Mouse (Mus musculus) heart, embryonic 12.5 days (tissue): Measurements from ENCODE around the gene Ppp2r5d. TPM values are rescaled to one million over a fixed set of nuclear protein-coding genes. Genes with fewer than 3 reads are reported as not detected.

Experiments
- ATAC-seq: fragments of 200-750 bp; cut with Nextera tagmentation; 2 replicates; pipeline ENCODE4 v1.8.0; 2017; ENCODE audit warnings: moderate TSS enrichment, moderate library complexity; ENCODE audit not compliant: insufficient number of reproducible peaks, low FRiP score
- H3K27ac ChIP-seq: fragments of 300-500 bp; sonication (generic); 2 replicates; pipeline ENCODE4 v1.5.1; 2016; ENCODE audit warnings: mild to moderate bottlenecking, moderate library complexity; ENCODE audit not compliant: poor library complexity, severe bottlenecking
- H3K27me3 ChIP-seq: fragments of 300-500 bp; sonication (generic); replicated peaks from 2 replicates; pipeline ENCODE4 v1.6.1; 2016; ENCODE audit warnings: mild to moderate bottlenecking, moderate library complexity
- H3K36me3 ChIP-seq: fragments of 300-500 bp; sonication (generic); 2 replicates; pipeline ENCODE4 v1.6.1; 2016; ENCODE audit warnings: mild to moderate bottlenecking, moderate library complexity
- H3K4me1 ChIP-seq: fragments of 300-500 bp; sonication (generic); replicated peaks from 2 replicates; pipeline ENCODE4 v1.6.1; 2016; ENCODE audit warnings: mild to moderate bottlenecking
- H3K4me2 ChIP-seq: fragments of 300-500 bp; sonication (generic); 2 replicates; pipeline ENCODE4 v1.6.1; 2016; ENCODE audit warnings: mild to moderate bottlenecking, moderate library complexity
- H3K4me3 ChIP-seq: fragments of 300-500 bp; sonication (generic); 2 replicates; pipeline ENCODE4 v1.5.1; 2016; ENCODE audit warnings: mild to moderate bottlenecking
- H3K9ac ChIP-seq: fragments of 300-500 bp; sonication (generic); 2 replicates; pipeline ENCODE4 v1.6.1; 2016; ENCODE audit warnings: mild to moderate bottlenecking, moderate library complexity
- H3K9me3 ChIP-seq: fragments of 300-500 bp; sonication (generic); replicated peaks from 2 replicates; pipeline ENCODE4 v1.6.1; 2016; ENCODE audit warnings: mild to moderate bottlenecking, moderate library complexity
- WGBS: fragments of 180-500 bp; shearing (Covaris S2); methylation state at CpG from one replicate; pipeline ENCODE4 v1.1.7; 2016; 5-methylcytosine and 5-hydroxymethylcytosine counted together
- polyA plus RNA-seq: library from polyadenylated mRNA; unstranded; fragments of >200 nt; fragmentation: Nextera tagmentation; extraction: Ambion mirVana; gene quantifications from 2 replicates; pipeline ENCODE4 v1.2.1, GENCODE M21; 2016

The Ppp2r5d gene
- polyA plus RNA-seq, 1 experiment from 2014 or later, result 62.8 TPM

- WGBS, result 92% methylated on average over 11 of the region's 11 CpGs
- ATAC-seq, result no peak
- no peak overlapping the region for H3K9ac ChIP-seq
- H3K27ac ChIP-seq, result no peak overlapping the region
- peaks cover 17% of the 10 kb centered on the region for H3K4me1 ChIP-seq
- H3K36me3 ChIP-seq, result peaks cover 43% of the 10 kb centered on the region
- H3K27me3 ChIP-seq, result no peaks in the 10 kb centered on the region
- H3K9me3 ChIP-seq, result no peaks in the 10 kb centered on the region
- H3K4me3 ChIP-seq, result no peak overlapping the region
- H3K4me2 ChIP-seq, result no peak overlapping the region
Measured at GRCm38 (mm10) chr17:46714756-46715481, 10.0 kb upstream of the Ppp2r5d start.

DNA sequence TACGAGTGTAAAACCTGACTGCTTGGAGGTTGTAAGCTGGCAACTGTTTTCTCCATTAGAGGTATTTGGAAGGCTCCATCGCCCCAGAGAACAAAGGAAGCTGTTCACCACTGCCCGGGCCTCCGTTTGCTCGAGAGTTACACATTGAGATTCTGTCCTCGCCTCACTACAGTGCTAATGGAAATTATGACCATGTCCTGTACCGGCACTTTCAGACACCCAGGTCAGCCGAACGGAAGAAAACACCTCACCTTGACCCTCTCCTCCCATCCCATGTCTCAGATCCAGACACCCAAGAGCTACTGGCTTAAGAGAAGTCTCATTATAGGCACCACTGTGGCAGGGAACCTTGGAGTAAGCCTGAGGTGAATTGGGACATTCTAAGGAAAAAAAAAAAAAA, 8.9 kb upstream of the Ppp2r5d start:
- H3K36me3 ChIP-seq, result peaks cover 43% of the 10 kb centered on the region
- H3K4me1 ChIP-seq, result peaks cover 17% of the 10 kb centered on the region
- no peak for ATAC-seq
- WGBS, result 90% methylated on average over 9 of the region's 9 CpGs
- H3K4me2 ChIP-seq, result no peak overlapping the region
- H3K27me3 ChIP-seq, result no peaks in the 10 kb centered on the region
- no peak overlapping the region for H3K9ac ChIP-seq
- no peaks in the 10 kb centered on the region for H3K9me3 ChIP-seq
- no peak overlapping the region for H3K27ac ChIP-seq
- no peak overlapping the region for H3K4me3 ChIP-seq

- Histone ChIP-seq H3K27ac (no peak overlapping the region), H3K4me2 (peak overlapping the region; percentile 96), H3K36me3 (peaks cover 38% of the 10 kb centered on the region), H3K27me3 (no peaks in the 10 kb centered on the region), H3K9me3 (no peaks in the 10 kb centered on the region), H3K4me3 (peak overlapping the region; percentile 97), H3K9ac (peak overlapping the region; percentile 97), H3K4me1 (peaks cover 17% of the 10 kb centered on the region)
- no peak for ATAC-seq
- 52% methylated on average over 7 of the region's 7 CpGs for WGBS
Measured at GRCm38 (mm10) chr17:46712442-46712841, 7.5 kb upstream of the Ppp2r5d start.

DNA sequence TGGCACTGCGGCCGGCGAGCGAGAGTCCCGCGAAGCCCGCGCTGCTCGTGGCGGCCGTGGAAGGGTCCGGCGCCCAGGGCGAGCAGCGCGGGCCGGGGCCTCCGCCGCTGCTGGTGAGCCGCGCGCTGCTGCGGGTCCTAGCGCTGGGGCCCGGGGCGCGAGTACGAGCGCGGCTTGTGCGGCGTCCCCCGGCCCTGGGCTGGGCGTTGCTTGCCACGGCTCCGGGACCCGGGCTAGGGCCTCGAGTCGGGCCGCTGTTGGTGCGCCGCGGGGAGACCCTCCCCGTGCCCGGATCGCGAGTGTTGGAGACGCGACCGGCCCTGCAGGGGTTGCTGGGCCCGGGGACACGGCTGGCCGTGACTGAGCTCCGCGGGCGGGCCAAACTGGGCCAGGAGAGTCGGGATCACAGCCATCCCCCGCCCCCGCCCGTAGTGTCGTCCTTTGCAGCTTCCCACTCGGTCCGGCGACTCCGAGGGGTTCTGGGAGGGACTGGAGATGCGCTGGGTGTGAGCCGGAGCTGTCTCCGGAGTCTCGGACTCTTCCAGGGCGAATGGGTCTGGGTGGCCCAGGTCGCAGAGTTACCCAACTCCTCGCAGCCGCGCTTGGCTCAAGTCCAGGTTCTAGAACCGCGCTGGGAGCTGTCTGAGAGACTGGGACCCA, 6.8 kb upstream of the Ppp2r5d start:
- Histone ChIP-seq H3K27me3 (no peaks in the 10 kb centered on the region), H3K4me1 (peaks cover 17% of the 10 kb centered on the region), H3K36me3 (peaks cover 33% of the 10 kb centered on the region), H3K9me3 (no peaks in the 10 kb centered on the region), H3K9ac (peak overlapping the region; percentile 97), H3K4me3 (peak overlapping the region; percentile 97), H3K4me2 (peak overlapping the region; percentile 96), H3K27ac (peak overlapping the region; percentile 61)
- under 1% methylated on average over 76 of the region's 76 CpGs for WGBS
- ATAC-seq, result peak; percentile 54

GRCm38 (mm10) chr17:46710959-46711597, 6.2 kb upstream of the Ppp2r5d start, which contains the start of gene Pex6:
Gene Pex6, plus strand, starts transcription at chr17:46711463.
- peak; percentile 88 for ATAC-seq
- H3K4me1 ChIP-seq, result peaks cover 19% of the 10 kb centered on the region
- H3K4me2 ChIP-seq, result peak within 1 kb of the TSS; percentile 96
- H3K27me3 ChIP-seq, result no peaks in the 10 kb centered on the region
- H3K27ac ChIP-seq, result peak within 1 kb of the TSS; percentile 61
- WGBS, result 7% methylated on average over 36 of the region's 36 CpGs
- no peaks in the 10 kb centered on the region for H3K9me3 ChIP-seq
- H3K9ac ChIP-seq, result peak within 1 kb of the TSS; percentile 97
- peaks cover 27% of the 10 kb centered on the region for H3K36me3 ChIP-seq
- peak within 1 kb of the TSS; percentile 97 for H3K4me3 ChIP-seq

DNA sequence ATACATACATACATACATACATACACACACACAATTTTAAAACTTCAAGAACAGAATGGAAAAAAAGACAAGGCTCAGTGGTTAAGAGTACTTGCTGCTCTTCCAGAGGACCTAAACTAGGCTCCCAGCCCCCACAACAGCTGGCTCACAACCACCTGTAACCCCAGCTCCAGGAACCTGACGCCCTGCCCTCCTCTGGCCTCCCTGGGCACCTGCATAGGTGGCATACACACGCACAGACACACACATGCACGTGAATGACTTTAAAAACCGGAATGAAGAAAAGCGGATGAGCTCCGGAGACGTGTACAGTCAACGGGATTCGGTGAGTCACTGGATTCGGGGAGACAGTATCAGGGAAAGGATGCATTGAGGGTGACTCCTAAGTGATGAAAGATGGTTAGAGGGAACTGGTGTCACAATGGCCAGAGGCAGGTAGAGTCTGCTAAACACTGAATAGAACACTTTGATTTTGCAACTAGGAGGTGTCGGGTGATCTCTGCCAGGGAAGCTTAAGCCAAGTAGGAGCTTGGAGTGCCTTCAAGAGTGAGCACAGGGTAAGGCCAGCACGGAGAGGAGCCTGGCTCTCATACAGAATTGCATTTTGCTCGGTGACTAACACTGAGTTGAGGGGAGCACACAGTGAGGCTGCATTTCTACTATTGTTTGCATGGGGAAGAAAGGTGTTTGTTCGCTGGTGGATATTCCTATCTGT, 1.6 kb upstream of the Ppp2r5d start:
- Histone ChIP-seq H3K36me3 (no peaks in the 10 kb centered on the region), H3K27me3 (no peaks in the 10 kb centered on the region), H3K9ac (no peak overlapping the region), H3K4me3 (no peak overlapping the region), H3K4me1 (peaks cover 36% of the 10 kb centered on the region), H3K27ac (no peak overlapping the region), H3K9me3 (no peaks in the 10 kb centered on the region), H3K4me2 (no peak overlapping the region)
- ATAC-seq, result no peak
- 78% methylated on average over 14 of the region's 14 CpGs for WGBS

DNA sequence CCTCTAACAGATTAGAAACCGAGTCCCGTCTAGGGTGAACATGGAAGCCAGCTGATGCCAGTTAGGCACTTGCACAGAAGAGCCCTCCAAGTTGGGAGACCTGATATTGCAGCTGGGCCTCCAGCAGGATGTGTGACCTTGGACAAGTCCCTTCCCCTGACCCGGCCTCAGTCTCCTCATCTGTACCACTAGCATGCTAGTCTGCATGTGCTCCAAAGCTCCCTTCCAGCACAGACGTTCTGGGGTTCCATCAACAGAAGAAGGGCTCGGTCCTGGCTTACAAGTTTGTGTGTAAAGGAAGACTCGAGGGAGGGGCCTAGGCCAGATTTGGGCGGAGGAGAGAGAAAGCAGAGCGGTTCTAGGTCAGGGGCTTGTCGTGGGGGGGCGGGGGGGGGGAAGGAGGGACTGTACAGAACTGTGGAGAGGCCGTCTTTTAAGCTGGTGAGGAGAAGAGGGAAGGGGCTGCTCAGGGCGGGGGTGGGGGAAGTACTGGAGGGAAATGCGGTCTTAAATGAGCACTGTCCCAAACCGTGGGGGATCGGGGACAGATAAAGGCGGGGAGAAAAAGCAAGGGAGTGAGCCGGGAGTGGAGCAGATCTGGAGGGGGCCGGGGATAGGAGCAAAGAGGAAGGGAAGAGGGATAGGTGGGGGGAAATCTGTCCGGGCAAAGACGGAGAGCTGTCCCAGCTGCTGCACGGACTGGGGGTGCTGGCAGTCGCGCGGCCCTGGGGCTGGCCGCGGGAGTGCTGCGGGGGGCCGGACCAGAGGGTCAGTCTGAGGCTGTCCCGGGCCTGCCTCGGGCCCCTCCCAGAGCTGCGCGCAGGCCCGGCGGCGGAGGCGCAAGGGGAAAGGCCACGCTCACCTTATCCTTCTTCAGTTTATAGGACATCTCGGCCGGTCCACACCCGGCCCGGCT, 682 bp downstream of the Ppp2r5d start:
- peak overlapping the region; percentile 89 for H3K27ac ChIP-seq
- peak overlapping the region; percentile 94 for H3K4me2 ChIP-seq
- peaks cover 41% of the 10 kb centered on the region for H3K4me1 ChIP-seq
- H3K27me3 ChIP-seq, result no peaks in the 10 kb centered on the region
- peak; percentile 79 for ATAC-seq
- H3K4me3 ChIP-seq, result peak overlapping the region; percentile 88
- peaks cover 7% of the 10 kb centered on the region for H3K36me3 ChIP-seq
- peak overlapping the region; percentile 92 for H3K9ac ChIP-seq
- 4% methylated on average over 39 of the region's 41 CpGs for WGBS
- no peaks in the 10 kb centered on the region for H3K9me3 ChIP-seq

- peak overlapping the region; percentile 94; the same call in 1 of the 2 replicates for H3K4me2 ChIP-seq
- peak overlapping the region; percentile 92; the same call in 1 of the 2 replicates for H3K9ac ChIP-seq
- H3K4me1 ChIP-seq, result peaks cover 41% of the 10 kb centered on the region
- no peaks in the 10 kb centered on the region for H3K9me3 ChIP-seq
- 81% methylated on average over 5 of the region's 5 CpGs for WGBS
- H3K36me3 ChIP-seq, result peaks cover 22% of the 10 kb centered on the region
- no peak for ATAC-seq
- no peak overlapping the region for H3K4me3 ChIP-seq
- H3K27me3 ChIP-seq, result no peaks in the 10 kb centered on the region
- H3K27ac ChIP-seq, result no peak overlapping the region
Measured at GRCm38 (mm10) chr17:46702506-46702905, 2.4 kb downstream of the Ppp2r5d start.

DNA sequence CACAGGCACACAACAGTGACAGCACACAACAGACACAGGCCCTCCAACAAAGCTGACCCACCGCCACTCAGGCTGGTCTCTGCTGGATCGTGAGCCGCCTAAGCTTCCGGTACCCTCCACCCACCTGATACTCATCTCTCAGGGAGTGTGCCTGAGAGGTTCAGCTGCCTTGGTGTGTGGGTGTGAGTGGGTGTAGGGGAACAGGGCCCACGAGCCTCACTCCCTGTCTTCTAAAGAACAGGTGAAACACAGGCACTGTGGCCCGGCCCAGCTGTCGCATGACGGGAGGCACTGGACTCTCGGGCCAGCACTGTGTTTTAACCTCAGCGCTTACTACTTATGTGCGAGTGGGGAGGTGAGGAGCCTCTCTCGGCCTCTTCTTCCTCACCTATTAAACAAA, 2.8 kb downstream of the Ppp2r5d start:
- Histone ChIP-seq H3K4me2 (no peak overlapping the region), H3K9ac (peak overlapping the region; percentile 11; the same call in 1 of the 2 replicates), H3K9me3 (no peaks in the 10 kb centered on the region), H3K4me3 (no peak overlapping the region), H3K4me1 (peaks cover 41% of the 10 kb centered on the region), H3K27ac (no peak overlapping the region), H3K27me3 (no peaks in the 10 kb centered on the region), H3K36me3 (peaks cover 22% of the 10 kb centered on the region)
- ATAC-seq, result no peak
- WGBS, result 81% methylated on average over 12 of the region's 12 CpGs

GRCm38 (mm10) chr17:46701489-46701888, 3.4 kb downstream of the Ppp2r5d start:
- 80% methylated on average over 12 of the region's 12 CpGs for WGBS
- Histone ChIP-seq H3K9me3 (no peaks in the 10 kb centered on the region), H3K27me3 (no peaks in the 10 kb centered on the region), H3K9ac (peak overlapping the region; percentile 11; the same call in 1 of the 2 replicates), H3K27ac (no peak overlapping the region), H3K4me1 (peaks cover 41% of the 10 kb centered on the region), H3K4me2 (no peak overlapping the region), H3K36me3 (peaks cover 22% of the 10 kb centered on the region), H3K4me3 (no peak overlapping the region)
- ATAC-seq, result no peak
